Mouse (Mus musculus) CH12.LX (cell line): ENCODE data around the gene Mpig6b. TPM values are rescaled to one million over a fixed set of nuclear protein-coding genes. Genes with fewer than 3 reads are reported as not detected.

Source experiments
- DNase-seq: peaks from one replicate; pipeline ENCODE4 v3.0.0-alpha.2; 2013; ENCODE audit errors: extremely low read depth
- H3K27ac ChIP-seq: 2 replicates; pipeline ENCODE4 v1.5.1; 2012; ENCODE audit warnings: low read depth, mild to moderate bottlenecking, control low read depth, moderate library complexity; ENCODE audit not compliant: insufficient read depth
- H3K27me3 ChIP-seq: replicated peaks from 2 replicates; pipeline ENCODE3; 2012; ENCODE audit warnings: inconsistent platforms
- H3K36me3 ChIP-seq, 2 experiments: replicated peaks in 1 of 2; 2 replicates each; pipeline versions ENCODE3 to v1.6.1; 2012; ENCODE audit warnings: inconsistent platforms in 1 of 2, low read length in 1 of 2, mild to moderate bottlenecking in 1 of 2, mixed read lengths in 1 of 2, moderate library complexity in 1 of 2; ENCODE audit not compliant: control insufficient read depth in 1 of 2, insufficient read depth in 1 of 2
- H3K4me1 ChIP-seq, 2 experiments: 2 replicates each; pipeline ENCODE4 v1.6.1; 2012; ENCODE audit warnings: inconsistent platforms in 1 of 2, moderate library complexity in 1 of 2; ENCODE audit not compliant: insufficient read depth in 2 of 2, control insufficient read depth in 1 of 2
- H3K4me2 ChIP-seq: 2 replicates; pipeline ENCODE4 v1.6.1; 2012; ENCODE audit warnings: low read depth, mild to moderate bottlenecking, control low read depth; ENCODE audit not compliant: poor library complexity, insufficient read depth, severe bottlenecking
- H3K4me3 ChIP-seq, 3 experiments: fragments of 150-350 bp in 1 of 3; sonication (generic) in 1 of 3; replicated peaks in 1 of 3; 2 replicates each; pipeline versions ENCODE3 to v1.5.1; 2011 to 2012; ENCODE audit warnings: low read depth in 2 of 3, low read length in 2 of 3, mild to moderate bottlenecking in 2 of 3, moderate library complexity in 2 of 3, control low read depth in 1 of 3, improper control_type of control experiment in 1 of 3, inconsistent platforms in 1 of 3, mixed read lengths in 1 of 3; ENCODE audit not compliant: poor library complexity in 1 of 3
- H3K79me2 ChIP-seq: replicated peaks from 2 replicates; pipeline ENCODE4 v1.6.1; 2012; ENCODE audit warnings: mild to moderate bottlenecking, moderate library complexity; ENCODE audit not compliant: control insufficient read depth, poor library complexity, insufficient read depth, severe bottlenecking; ENCODE audit errors: extremely low read depth
- H3K9ac ChIP-seq: 2 replicates; pipeline ENCODE4 v1.6.1; 2012; ENCODE audit warnings: low read depth, mild to moderate bottlenecking, control low read depth, moderate library complexity; ENCODE audit not compliant: insufficient read depth
- H3K9me3 ChIP-seq: replicated peaks from 2 replicates; pipeline ENCODE3; 2012; ENCODE audit warnings: low read length, inconsistent platforms, mixed read lengths
- BHLHE40 ChIP-seq: IDR thresholded peaks from 2 replicates; pipeline ENCODE4 v1.6.1; 2011; ENCODE audit warnings: mild to moderate bottlenecking, low read depth, low read length, improper control_type of control experiment
- CHD1 ChIP-seq: IDR thresholded peaks from 2 replicates; pipeline ENCODE4 v1.6.1; 2012; ENCODE audit warnings: low read depth, low read length, improper control_type of control experiment, inconsistent platforms
- CTCF ChIP-seq, 2 experiments: IDR thresholded peaks in 1 of 2; conservative IDR thresholded peaks in 1 of 2; 2 replicates each; pipeline ENCODE4 v1.5.1; 2011 to 2012; ENCODE audit warnings: low read depth in 2 of 2, low read length in 2 of 2, improper control_type of control experiment in 1 of 2, inconsistent platforms in 1 of 2, mild to moderate bottlenecking in 1 of 2, moderate library complexity in 1 of 2
- E2F4 ChIP-seq: IDR thresholded peaks from 2 replicates; pipeline ENCODE4 v1.6.1; 2011; ENCODE audit warnings: low read depth, low read length, improper control_type of control experiment; ENCODE audit not compliant: insufficient replicate concordance
- ELF1 ChIP-seq: IDR thresholded peaks from 2 replicates; pipeline ENCODE4 v1.6.1; 2014; ENCODE audit warnings: low read depth, mild to moderate bottlenecking, inconsistent platforms, low read length, improper control_type of control experiment
- EP300 ChIP-seq: IDR thresholded peaks from 2 replicates; pipeline ENCODE4 v1.6.1; 2011; ENCODE audit warnings: low read length, improper control_type of control experiment
- ETS1 ChIP-seq: conservative IDR thresholded peaks from 2 replicates; pipeline ENCODE4 v1.6.1; 2012; ENCODE audit warnings: low read depth, mild to moderate bottlenecking, inconsistent platforms, low read length, improper control_type of control experiment, moderate library complexity
- GABPA ChIP-seq: IDR thresholded peaks from 2 replicates; pipeline ENCODE4 v1.6.1; 2012; ENCODE audit warnings: low read depth, low read length, improper control_type of control experiment, inconsistent platforms; ENCODE audit not compliant: insufficient replicate concordance
- HCFC1 ChIP-seq: IDR thresholded peaks from 2 replicates; pipeline ENCODE4 v1.6.1; 2012; ENCODE audit warnings: low read depth, mild to moderate bottlenecking, inconsistent platforms, low read length, improper control_type of control experiment
- IRF4 ChIP-seq: IDR thresholded peaks from 2 replicates; pipeline ENCODE4 v1.6.1; 2014; ENCODE audit warnings: low read depth, mild to moderate bottlenecking, inconsistent platforms, low read length, improper control_type of control experiment
- JUND ChIP-seq: conservative IDR thresholded peaks from 2 replicates; pipeline ENCODE4 v1.6.1; 2011; ENCODE audit warnings: low read depth, low read length, improper control_type of control experiment
- KAT2A ChIP-seq: IDR thresholded peaks from 2 replicates; pipeline ENCODE4 v1.6.1; 2012; ENCODE audit warnings: low read length, improper control_type of control experiment, inconsistent platforms; ENCODE audit not compliant: insufficient replicate concordance
- MAFK ChIP-seq: IDR thresholded peaks from 2 replicates; pipeline ENCODE4 v1.6.1; 2011; ENCODE audit warnings: low read length, improper control_type of control experiment; ENCODE audit not compliant: insufficient replicate concordance
- MAX ChIP-seq: IDR thresholded peaks from 2 replicates; pipeline ENCODE4 v1.6.1; 2011; ENCODE audit warnings: low read length, improper control_type of control experiment
- POLR2A ChIP-seq: IDR thresholded peaks from 2 replicates; pipeline ENCODE4 v1.6.1; 2011; ENCODE audit warnings: low read depth, mild to moderate bottlenecking, improper control_type of control experiment, low read length
- RCOR1 ChIP-seq: conservative IDR thresholded peaks from 2 replicates; pipeline ENCODE4 v1.6.1; 2012; ENCODE audit warnings: low read depth, mild to moderate bottlenecking, inconsistent platforms, low read length, improper control_type of control experiment
- UBTF ChIP-seq: IDR thresholded peaks from 2 replicates; pipeline ENCODE4 v1.6.1; 2012; ENCODE audit warnings: low read depth, mild to moderate bottlenecking, inconsistent platforms, low read length, improper control_type of control experiment, moderate library complexity
- USF1 ChIP-seq: IDR thresholded peaks from 2 replicates; pipeline ENCODE4 v1.6.1; 2014; ENCODE audit warnings: low read depth, mild to moderate bottlenecking, inconsistent platforms, low read length, improper control_type of control experiment
- USF2 ChIP-seq: conservative IDR thresholded peaks from 2 replicates; pipeline ENCODE4 v1.6.1; 2011; ENCODE audit warnings: low read depth, low read length, improper control_type of control experiment
- ZC3H11A ChIP-seq: IDR thresholded peaks from 2 replicates; pipeline ENCODE4 v1.6.1; 2012; ENCODE audit warnings: low read depth, mild to moderate bottlenecking, inconsistent platforms, low read length, improper control_type of control experiment
- ZMIZ1 ChIP-seq: IDR thresholded peaks from 2 replicates; pipeline ENCODE4 v1.6.1; 2012; ENCODE audit warnings: low read depth, mild to moderate bottlenecking, inconsistent platforms, low read length, improper control_type of control experiment
- ZNF384 ChIP-seq: IDR thresholded peaks from 2 replicates; pipeline ENCODE4 v1.6.1; 2012; ENCODE audit warnings: low read depth, low read length, improper control_type of control experiment, inconsistent platforms
- dilution Hi-C: fragments of 300-500 bp; cut with MboI; formaldehyde crosslinking; loops from 2 replicates; pipeline ENCODE4 v1.14.3; 2020; ENCODE audit warnings: low sequenced_read_pairs; ENCODE audit not compliant: extremely low pct_unique_long_range_greater_than_20kb, extremely low pct_ligation_motif_present
- in situ Hi-C: fragments of 300-500 bp; cut with MboI; formaldehyde crosslinking; loops from 3 replicates; pipeline ENCODE4 v1.14.3; 2019; ENCODE audit warnings: low sequenced_read_pairs, low pct_ligation_motif_present, low pct_unique_long_range_greater_than_20kb, mixed read lengths
- polyA plus RNA-seq: library from polyadenylated mRNA; unstranded; fragments of >175 nt; gene quantifications from 2 replicates; pipeline ENCODE4 v1.2.1, GENCODE M21; 2012; ENCODE audit warnings: low read depth; ENCODE audit not compliant: insufficient read length
- total RNA-seq, 2 experiments: library from RNA; depleted of rRNA; stranded (reverse); fragments of 300-350 nt in 1 of 2; fragments of >200 nt in 1 of 2; gene quantifications; 2 replicates each; pipeline ENCODE4 v1.2.3; 2012 to 2014

Mpig6b gene
- total and polyA plus RNA-seq, 3 experiments = 0.10 TPM; not detected in 2

GRCm38 (mm10) chr17:35104079-35104478 lies 38.1 kb upstream of the Mpig6b start:
- Histone ChIP-seq H3K9me3 (no peaks in the 10 kb centered on the region), H3K9ac (no peak overlapping the region), H3K4me3 (no peak overlapping the region), H3K4me2 (no peak overlapping the region), H3K27ac (no peak overlapping the region), H3K79me2 (no peaks in the 10 kb centered on the region), H3K27me3 (no peaks in the 10 kb centered on the region), H3K4me1 (peaks cover 0 to 4% of the 10 kb centered on the region in 2 experiments; a peak in 1 of 4 replicates), H3K36me3 (peaks cover 40 to 59% of the 10 kb centered on the region in 2 experiments)
- in situ Hi-C loops (no loop called here), dilution Hi-C loops (no loop called here)
- DNase-seq = no peak
- TF ChIP-seq UBTF (no peak), CTCF (conservative IDR thresholded peaks at IDR 0.05 in 1 of 2, IDR thresholded peaks at IDR 0.05 in 1 of 2; ENCODE audit: low read depth in 2 of 2, low read length in 2 of 2) (no peak), ZC3H11A (no peak), EP300 (no peak), ZNF384 (no peak), JUND (no peak), USF2 (no peak), MAFK (no peak), ETS1 (no peak), E2F4 (no peak), IRF4 (no peak), GABPA (no peak), HCFC1 (no peak), MAX (no peak), RCOR1 (no peak), ELF1 (no peak), POLR2A (no peak)
- TF ChIP-seq, all 38 proteins: peak for 0

GRCm38 (mm10) chr17:35103221-35103690 lies 37.3 kb upstream of the Mpig6b start:
- H3K9me3 ChIP-seq = no peaks in the 10 kb centered on the region
- in situ Hi-C loops = no loop called here
- peaks cover 0 to 4% of the 10 kb centered on the region in 2 experiments; a peak in 1 of 4 replicates for H3K4me1 ChIP-seq
- no peaks in the 10 kb centered on the region for H3K79me2 ChIP-seq
- dilution Hi-C loops = no loop called here
- peaks cover 40 to 67% of the 10 kb centered on the region in 2 experiments for H3K36me3 ChIP-seq
- no peak overlapping the region for H3K4me2 ChIP-seq
- no peak for TF ChIP-seq ETS1
- no peak for TF ChIP-seq USF1
- no peak for TF ChIP-seq ZMIZ1
- no peak for TF ChIP-seq IRF4
- no peak for TF ChIP-seq HCFC1
- TF ChIP-seq ZNF384 = no peak
- no peak for TF ChIP-seq UBTF
- TF ChIP-seq KAT2A = no peak
- TF ChIP-seq CHD1 = no peak
- no peak for TF ChIP-seq POLR2A
- no peak for TF ChIP-seq BHLHE40
- no peak overlapping the region for H3K4me3 ChIP-seq
- H3K27me3 ChIP-seq = no peaks in the 10 kb centered on the region
- DNase-seq = no peak
- H3K27ac ChIP-seq = no peak overlapping the region
- no peak overlapping the region for H3K9ac ChIP-seq
